Mouse (Mus musculus): ENCODE measurements at regions not wholly inside any gene's neighbourhood (a gene's known extent, or its start where the extent isn't known, plus 50 kb on each side); places are given as distances from the start of the nearest gene placed in this dataset.
A peak's percentile ranks its signal among the peaks of the same experiment; 100 is the strongest.

DNA sequence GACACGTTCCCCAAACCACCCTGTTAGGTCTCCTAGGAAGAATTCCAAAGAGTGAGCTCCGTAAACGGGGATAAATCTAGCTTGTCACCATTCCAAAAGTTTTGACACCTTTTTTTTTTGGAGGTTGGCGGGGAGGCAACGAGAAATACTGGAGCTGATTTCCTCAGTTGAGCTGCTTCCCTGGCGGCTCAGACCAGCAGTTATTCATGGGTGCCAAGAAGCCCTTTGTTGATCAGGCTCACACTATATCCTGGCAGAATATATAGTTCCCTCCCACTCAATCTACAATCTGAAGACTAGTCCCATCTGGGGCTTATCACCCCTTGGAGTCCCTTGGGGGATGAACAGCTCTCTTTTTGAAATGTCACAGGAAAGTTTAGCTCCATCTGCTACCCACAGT is 77.5 kb upstream of the Tiam2 start:
- DNase-seq (ENCODE audit: low spot score in 2 of 2), result peak in 1 of 2 experiments; percentile 55

GRCm38 (mm10) chr17:3249320-3249719 is 77.1 kb upstream of the Tiam2 start:
- no peak for DNase-seq (ENCODE audit: low spot score in 2 of 2)

DNA sequence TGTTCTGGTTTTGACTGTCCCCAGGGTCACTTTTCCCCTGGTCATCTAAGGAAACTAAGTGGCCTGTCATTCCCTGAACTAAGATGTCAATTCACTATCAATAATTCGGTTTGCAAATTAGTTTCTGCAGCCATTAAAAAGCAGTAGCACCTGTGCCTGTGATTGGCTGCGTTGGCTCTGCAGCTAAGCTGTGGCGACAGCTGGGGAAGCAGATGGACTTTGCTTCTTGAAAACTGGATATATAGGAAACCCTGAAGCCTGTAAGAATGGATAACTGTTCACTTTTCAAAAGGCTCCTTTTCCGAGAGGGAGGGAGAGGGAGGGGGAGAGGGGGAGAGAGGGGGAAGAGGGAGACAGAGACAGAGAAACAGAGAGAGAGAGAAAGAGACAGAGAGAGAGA is 75.2 kb upstream of the Tiam2 start:
- no peak for DNase-seq (ENCODE audit: low spot score in 2 of 2)

DNA sequence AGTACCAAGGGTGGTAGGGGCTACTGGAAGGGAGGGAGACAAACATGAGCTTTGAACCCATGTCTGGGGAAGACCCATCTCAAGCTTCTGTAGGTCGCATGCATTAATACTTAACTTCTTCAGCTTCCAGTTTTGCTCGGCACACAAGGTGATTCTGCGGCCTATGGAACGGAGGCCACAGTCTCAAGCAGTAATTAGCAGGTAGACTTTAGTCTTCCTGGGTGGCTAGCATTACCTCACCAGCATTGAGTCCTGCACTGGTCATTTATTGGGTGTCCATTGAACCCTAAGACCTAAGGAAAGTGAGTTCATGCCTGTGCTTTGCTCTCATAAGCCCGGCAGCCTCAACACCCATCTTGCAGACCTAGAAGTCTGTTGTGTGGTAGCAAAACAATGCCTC is 74.4 kb upstream of the Tiam2 start:
- no peak for DNase-seq (ENCODE audit: low spot score in 2 of 2)

- peak in 1 of 2 experiments; percentile 38 for DNase-seq (ENCODE audit: low spot score in 2 of 2)
These were observed 72.7 kb upstream of the Tiam2 start for GRCm38 (mm10) chr17:3253508-3254176.

DNA sequence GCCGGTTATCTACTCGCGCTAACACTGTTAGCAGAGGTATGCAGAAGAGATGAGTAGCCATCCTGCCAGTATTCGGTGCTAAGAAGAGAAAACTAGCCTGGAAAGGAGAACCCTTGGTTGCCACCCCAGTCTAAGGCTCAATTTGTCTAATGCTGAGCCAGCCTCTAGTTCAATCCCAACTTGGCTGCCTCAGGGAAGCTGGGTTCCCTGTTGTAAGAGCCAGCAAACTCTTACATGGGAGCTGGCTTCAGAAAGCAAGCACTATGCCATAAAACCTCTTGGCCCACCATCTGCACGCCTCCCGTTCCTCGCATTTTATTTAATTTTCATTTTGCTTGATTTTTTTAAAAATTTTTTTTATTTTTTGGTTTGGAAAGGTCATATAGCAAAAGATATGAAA is 69.6 kb upstream of the Tiam2 start:
- DNase-seq (ENCODE audit: low spot score in 2 of 2), result no peak

DNA sequence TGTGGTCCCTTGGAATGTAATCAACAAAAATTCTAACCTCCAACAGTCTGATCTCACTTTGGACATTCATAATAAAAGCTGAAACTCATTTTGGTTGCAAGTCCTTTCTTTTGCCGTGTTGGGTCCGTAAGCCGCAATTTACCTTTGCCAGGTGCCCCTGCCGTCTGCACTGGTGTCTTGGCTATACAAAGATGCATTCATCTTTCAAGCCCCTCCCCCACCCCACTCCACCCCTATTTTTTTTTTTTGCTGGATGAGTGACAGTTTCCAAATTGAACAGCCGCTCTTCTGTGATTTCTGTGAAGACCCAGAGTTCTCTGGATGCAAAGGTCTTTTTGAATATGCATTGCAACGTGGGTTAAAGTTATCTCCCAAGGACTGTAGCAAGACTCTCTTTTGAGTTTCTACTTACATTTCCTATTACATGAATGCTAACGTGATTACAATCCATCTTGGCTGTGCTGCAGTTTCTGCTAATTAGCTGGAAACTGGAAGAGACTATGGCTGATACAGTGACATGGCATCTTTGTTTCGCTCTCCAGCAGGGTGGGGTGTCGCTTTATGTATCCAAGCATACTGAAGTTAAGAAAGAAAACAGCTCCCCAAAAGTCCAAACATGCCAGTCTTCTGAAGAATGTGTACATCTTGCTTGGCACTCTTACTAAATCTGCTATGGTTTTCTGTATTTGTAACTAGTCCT is 67.4 kb upstream of the Tiam2 start:
- no peak for DNase-seq (ENCODE audit: low spot score in 2 of 2)

- no peak for DNase-seq (ENCODE audit: low spot score in 2 of 2)
These were observed 65.6 kb upstream of the Tiam2 start for GRCm38 (mm10) chr17:3260796-3261195.

GRCm38 (mm10) chr17:3273108-3274091 is 53.0 kb upstream of the Tiam2 start:
- DNase-seq (ENCODE audit: low spot score in 2 of 2), result peak; percentile 69 to 83

- DNase-seq (ENCODE audit: low spot score in 2 of 2), result no peak
These were observed 51.7 kb upstream of the Tiam2 start for GRCm38 (mm10) chr17:3274449-3275285.

Measured in frontal cortex, postnatal 14 days (tissue).